Mouse (Mus musculus) cerebellum, adult 11 months (tissue): ENCODE measurements around the gene Ica1l.

Source experiments
- DNase-seq: peaks from one replicate; pipeline ENCODE4 v3.0.0; 2022

Ica1l gene

GRCm38 (mm10) chr1:59959941-59960340, 83.0 kb downstream of the Ica1l start:
- DNase-seq, result no peak

- peak; percentile 17 for DNase-seq
Observed at GRCm38 (mm10) chr1:59957206-59957605, 85.8 kb downstream of the Ica1l start.

- DNase-seq, result no peak
Observed at GRCm38 (mm10) chr1:59947509-59947908, 95.5 kb downstream of the Ica1l start.

- DNase-seq, result no peak
Observed at GRCm38 (mm10) chr1:59945969-59946368, 97.0 kb downstream of the Ica1l start.

- DNase-seq, result no peak
Observed at GRCm38 (mm10) chr1:59943825-59944224, 99.2 kb downstream of the Ica1l start.

GRCm38 (mm10) chr1:59942057-59942790, 100.8 kb downstream of the Ica1l start:
- no peak for DNase-seq

- DNase-seq, result no peak
Observed at GRCm38 (mm10) chr1:59941063-59941462, 101.9 kb downstream of the Ica1l start.

- no peak for DNase-seq
Observed at GRCm38 (mm10) chr1:59932991-59933390, 110.0 kb downstream of the Ica1l start.
